Mouse (Mus musculus) forebrain, embryonic 15.5 days (tissue): ENCODE results near the gene Col23a1. TPM values are rescaled to one million over a fixed set of nuclear protein-coding genes. Genes with fewer than 3 reads are reported as not detected.

Experiments
- ATAC-seq: fragments of 200-750 bp; cut with Nextera tagmentation; replicated peaks from 2 replicates; pipeline ENCODE4 v1.8.0; 2017; ENCODE audit warnings: mild to moderate bottlenecking, moderate TSS enrichment, moderate library complexity
- H3K27ac ChIP-seq: fragments of 300-500 bp; sonication (generic); replicated peaks from 2 replicates; pipeline ENCODE4 v1.5.1; 2015; ENCODE audit warnings: mild to moderate bottlenecking, inconsistent platforms
- H3K27me3 ChIP-seq: fragments of 300-500 bp; sonication (generic); 2 replicates; pipeline ENCODE4 v1.6.1; 2015; ENCODE audit warnings: inconsistent platforms
- H3K36me3 ChIP-seq: fragments of 300-500 bp; sonication (generic); 2 replicates; pipeline ENCODE4 v1.6.1; 2015; ENCODE audit warnings: mild to moderate bottlenecking, inconsistent platforms
- H3K4me1 ChIP-seq: fragments of 300-500 bp; sonication (generic); 2 replicates; pipeline ENCODE4 v1.6.1; 2015; ENCODE audit warnings: inconsistent platforms
- H3K4me2 ChIP-seq: fragments of 300-500 bp; sonication (generic); replicated peaks from 2 replicates; pipeline ENCODE4 v1.6.1; 2015; ENCODE audit warnings: mild to moderate bottlenecking, inconsistent platforms
- H3K4me3 ChIP-seq: fragments of 300-500 bp; sonication (generic); 2 replicates; pipeline ENCODE4 v1.5.1; 2015; ENCODE audit warnings: mild to moderate bottlenecking, inconsistent platforms
- H3K9ac ChIP-seq: fragments of 300-500 bp; sonication (generic); replicated peaks from 2 replicates; pipeline ENCODE4 v1.6.1; 2015; ENCODE audit warnings: mild to moderate bottlenecking, inconsistent platforms
- H3K9me3 ChIP-seq: fragments of 300-500 bp; sonication (generic); 2 replicates; pipeline ENCODE4 v1.6.1; 2016; ENCODE audit warnings: inconsistent platforms
- WGBS: fragments of 180-500 bp; shearing (Covaris S2); methylation state at CpG from one replicate; pipeline ENCODE4 v1.1.7; 2015; ENCODE audit warnings: mixed read lengths; 5-methylcytosine and 5-hydroxymethylcytosine counted together
- polyA plus RNA-seq: library from polyadenylated mRNA; unstranded; fragments of >200 nt; fragmentation: Nextera tagmentation; extraction: Ambion mirVana; gene quantifications from 2 replicates; pipeline ENCODE4 v1.2.1, GENCODE M21; 2015

Gene Col23a1
- polyA plus RNA-seq, result 3.3 and 4.1 TPM in 2 replicates

- Histone ChIP-seq H3K27me3 (0 out of 2 replicates have a peak, but pooled peaks cover 3% of the 10 kb centered on the region), H3K9ac (peak within 1 kb of the TSS; percentile 38), H3K27ac (no peak within 1 kb of the TSS), H3K4me3 (peak within 1 kb of the TSS; percentile 54), H3K4me2 (peak within 1 kb of the TSS; percentile 95), H3K36me3 (no peaks in the 10 kb centered on the region), H3K9me3 (no peaks in the 10 kb centered on the region), H3K4me1 (peaks cover 10% of the 10 kb centered on the region; the same call in 1 of the 2 replicates)
- 0% methylated on average over 30 of the region's 38 CpGs for WGBS
- peak; percentile 78 for ATAC-seq
These were observed at the start of gene Col23a1 for GRCm38 (mm10) chr11:51289564-51290041. Col23a1 (plus strand) TSS chr11:51289920.

GRCm38 (mm10) chr11:51242897-51243296 lies 46.8 kb upstream of the Col23a1 start:
- no peak for ATAC-seq
- Histone ChIP-seq H3K9me3 (no peaks in the 10 kb centered on the region), H3K4me1 (no peaks in the 10 kb centered on the region), H3K9ac (no peak overlapping the region), H3K4me3 (no peak overlapping the region), H3K27me3 (no peaks in the 10 kb centered on the region), H3K36me3 (no peaks in the 10 kb centered on the region), H3K4me2 (no peak overlapping the region), H3K27ac (no peak overlapping the region)
- WGBS, result 91% methylated on average over 2 of the region's 2 CpGs

- Histone ChIP-seq H3K4me2 (no peak overlapping the region), H3K9me3 (no peaks in the 10 kb centered on the region), H3K36me3 (no peaks in the 10 kb centered on the region), H3K27me3 (no peaks in the 10 kb centered on the region), H3K27ac (no peak overlapping the region), H3K9ac (no peak overlapping the region), H3K4me3 (no peak overlapping the region), H3K4me1 (no peaks in the 10 kb centered on the region)
- ATAC-seq, result no peak
- WGBS, result 93% methylated on average over 4 of the region's 4 CpGs
These were observed 32.7 kb upstream of the Col23a1 start for GRCm38 (mm10) chr11:51257006-51257405.

GRCm38 (mm10) chr11:51261680-51262219 lies 28.0 kb upstream of the Col23a1 start, which contains the start of gene Clk4:
Clk4 (plus strand) TSS chr11:51261730.
- Histone ChIP-seq H3K9ac (peak within 1 kb of the TSS; percentile 50), H3K27me3 (no peaks in the 10 kb centered on the region), H3K27ac (peak within 1 kb of the TSS; percentile 77), H3K36me3 (no peaks in the 10 kb centered on the region), H3K4me1 (peaks cover 34% of the 10 kb centered on the region), H3K4me3 (peak within 1 kb of the TSS; percentile 96), H3K4me2 (peak within 1 kb of the TSS; percentile 69), H3K9me3 (no peaks in the 10 kb centered on the region)
- WGBS, result 75% methylated on average over 3 of the region's 3 CpGs
- no peak for ATAC-seq

GRCm38 (mm10) chr11:51262342-51263285 lies 27.1 kb upstream of the Col23a1 start, which contains the start of gene BC049762:
BC049762 (minus strand) TSS chr11:51263046.
- Histone ChIP-seq H3K27ac (peak within 1 kb of the TSS; percentile 96), H3K27me3 (no peaks in the 10 kb centered on the region), H3K9me3 (no peaks in the 10 kb centered on the region), H3K36me3 (no peaks in the 10 kb centered on the region), H3K9ac (peak within 1 kb of the TSS; percentile 95), H3K4me2 (peak within 1 kb of the TSS; percentile 69), H3K4me3 (peak within 1 kb of the TSS; percentile 96), H3K4me1 (peaks cover 36% of the 10 kb centered on the region)
- ATAC-seq, result peak; percentile 99
- WGBS, result 9% methylated on average over 57 of the region's 57 CpGs

- H3K36me3 ChIP-seq, result 0 out of 2 replicates have a peak, but pooled peaks cover 2% of the 10 kb centered on the region
- no peaks in the 10 kb centered on the region for H3K9me3 ChIP-seq
- H3K9ac ChIP-seq, result peak overlapping the region; percentile 95
- H3K4me3 ChIP-seq, result peak overlapping the region; percentile 96
- H3K27ac ChIP-seq, result peak overlapping the region; percentile 96
- under 1% methylated on average over 50 of the region's 50 CpGs for WGBS
- no peaks in the 10 kb centered on the region for H3K27me3 ChIP-seq
- ATAC-seq, result peak; percentile 72
- peaks cover 36% of the 10 kb centered on the region for H3K4me1 ChIP-seq
- H3K4me2 ChIP-seq, result peak overlapping the region; percentile 69
These were observed 26.4 kb upstream of the Col23a1 start for GRCm38 (mm10) chr11:51263286-51263831.

GRCm38 (mm10) chr11:51264352-51264751 lies 25.4 kb upstream of the Col23a1 start:
- H3K36me3 ChIP-seq, result 0 out of 2 replicates have a peak, but pooled peaks cover 5% of the 10 kb centered on the region
- no peaks in the 10 kb centered on the region for H3K9me3 ChIP-seq
- H3K4me2 ChIP-seq, result peak overlapping the region; percentile 69
- H3K4me1 ChIP-seq, result peaks cover 36% of the 10 kb centered on the region
- ATAC-seq, result no peak
- WGBS, result 24% methylated on average over 6 of the region's 6 CpGs
- H3K4me3 ChIP-seq, result peak overlapping the region; percentile 96
- H3K27me3 ChIP-seq, result no peaks in the 10 kb centered on the region
- H3K9ac ChIP-seq, result 0 out of 2 replicates have a peak overlapping the region, but pooled peaks have one; percentile 26
- 0 out of 2 replicates have a peak overlapping the region, but pooled peaks have one; percentile 12 for H3K27ac ChIP-seq

GRCm38 (mm10) chr11:51265326-51265725 lies 24.4 kb upstream of the Col23a1 start:
- WGBS, result 44% methylated on average over 3 of the region's 3 CpGs
- ATAC-seq, result no peak
- Histone ChIP-seq H3K27ac (0 out of 2 replicates have a peak overlapping the region, but pooled peaks have one; percentile 12), H3K4me1 (peaks cover 36% of the 10 kb centered on the region), H3K4me3 (0 out of 2 replicates have a peak overlapping the region, but pooled peaks have one; percentile 96), H3K4me2 (peak overlapping the region; percentile 69), H3K9me3 (no peaks in the 10 kb centered on the region), H3K27me3 (no peaks in the 10 kb centered on the region), H3K9ac (no peak overlapping the region), H3K36me3 (peaks cover 8% of the 10 kb centered on the region; the same call in 1 of the 2 replicates)

- H3K36me3 ChIP-seq, result peaks cover 74% of the 10 kb centered on the region
- 69% methylated on average over 1 of the region's 1 CpGs for WGBS
These were observed 15.3 kb upstream of the Col23a1 start for GRCm38 (mm10) chr11:51274418-51274817.

GRCm38 (mm10) chr11:51290066-51290955 lies 591 bp downstream of the Col23a1 start:
- Histone ChIP-seq H3K4me2 (peak overlapping the region; percentile 95), H3K27me3 (0 out of 2 replicates have a peak, but pooled peaks cover 3% of the 10 kb centered on the region), H3K9ac (peak overlapping the region; percentile 38), H3K4me1 (peaks cover 10% of the 10 kb centered on the region; the same call in 1 of the 2 replicates), H3K27ac (no peak overlapping the region), H3K4me3 (peak overlapping the region; percentile 54), H3K36me3 (no peaks in the 10 kb centered on the region), H3K9me3 (no peaks in the 10 kb centered on the region)
- 3% methylated on average over 71 of the region's 74 CpGs for WGBS
- ATAC-seq, result peak; percentile 79

More at GRCm38 (mm10) chr11:51274418-51274817, 15.3 kb upstream of the Col23a1 start:
- no peak overlapping the region for H3K4me3 ChIP-seq
- no peaks in the 10 kb centered on the region for H3K27me3 ChIP-seq
- no peak overlapping the region for H3K27ac ChIP-seq
- H3K4me2 ChIP-seq, result no peak overlapping the region
- no peaks in the 10 kb centered on the region for H3K9me3 ChIP-seq
- no peak for ATAC-seq
- H3K4me1 ChIP-seq, result no peaks in the 10 kb centered on the region
- H3K9ac ChIP-seq, result no peak overlapping the region
